Mouse (Mus musculus) right cerebral cortex, postnatal 14 days (tissue): ENCODE data around the gene Adcy10.

Experiments used
- DNase-seq: peaks from one replicate; pipeline ENCODE4 v3.0.0; 2022

Adcy10 gene

DNA sequence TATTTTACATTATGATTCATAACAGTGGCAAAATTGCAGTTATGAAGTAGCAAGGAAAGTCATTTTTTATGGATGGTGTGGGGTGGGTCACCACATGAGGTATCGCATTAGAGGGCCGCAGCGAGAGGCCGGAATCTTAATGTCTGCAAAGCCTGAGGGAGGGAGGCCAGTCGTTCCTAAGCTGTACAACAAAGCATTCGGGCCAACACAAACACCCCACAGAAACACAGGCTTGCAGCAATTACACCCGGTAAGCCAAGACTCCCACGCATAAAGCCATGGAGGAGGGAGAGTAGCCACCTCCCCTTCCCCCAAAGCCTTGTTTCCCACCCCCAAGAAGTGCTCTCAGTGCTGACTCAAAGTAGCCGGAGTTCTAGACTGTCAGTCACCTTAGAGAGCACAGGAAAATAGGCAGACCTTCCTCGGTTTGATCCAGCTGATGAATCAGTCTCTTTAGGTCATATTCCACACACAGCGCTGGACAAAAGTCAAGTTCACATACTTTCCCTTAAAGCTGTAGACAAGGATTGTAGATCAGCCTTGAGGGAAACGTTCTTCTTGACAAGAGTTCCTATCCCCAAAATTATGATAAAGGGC is 51.2 kb downstream of the Adcy10 start:
- no peak for DNase-seq

DNA sequence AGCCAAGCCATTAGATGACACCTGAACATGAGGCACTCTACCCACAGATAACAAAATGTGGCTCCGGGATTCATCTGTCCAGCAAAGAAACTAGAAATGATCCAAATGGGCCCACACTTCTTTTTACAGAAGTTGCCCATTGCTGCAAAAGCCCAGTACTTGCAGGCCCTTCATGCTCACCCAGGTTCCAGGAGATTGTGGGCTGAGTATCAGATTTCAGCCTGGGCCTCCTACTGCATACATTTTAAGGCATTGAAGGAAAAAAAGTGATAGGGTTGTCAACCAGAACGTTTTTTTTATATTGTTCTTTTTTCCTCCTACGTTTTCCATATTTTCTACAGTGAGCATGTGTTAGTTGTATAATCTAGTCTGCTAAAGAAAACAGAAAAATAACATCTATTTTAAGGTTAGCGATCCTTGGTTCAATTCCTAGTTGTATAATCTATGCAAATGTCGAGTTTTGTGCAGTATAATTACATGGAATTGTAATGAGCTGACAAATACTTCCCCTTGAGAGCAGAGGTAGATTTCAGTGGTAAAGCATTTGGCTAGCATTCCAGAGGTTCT is 52.3 kb downstream of the Adcy10 start:
- no peak for DNase-seq

DNA sequence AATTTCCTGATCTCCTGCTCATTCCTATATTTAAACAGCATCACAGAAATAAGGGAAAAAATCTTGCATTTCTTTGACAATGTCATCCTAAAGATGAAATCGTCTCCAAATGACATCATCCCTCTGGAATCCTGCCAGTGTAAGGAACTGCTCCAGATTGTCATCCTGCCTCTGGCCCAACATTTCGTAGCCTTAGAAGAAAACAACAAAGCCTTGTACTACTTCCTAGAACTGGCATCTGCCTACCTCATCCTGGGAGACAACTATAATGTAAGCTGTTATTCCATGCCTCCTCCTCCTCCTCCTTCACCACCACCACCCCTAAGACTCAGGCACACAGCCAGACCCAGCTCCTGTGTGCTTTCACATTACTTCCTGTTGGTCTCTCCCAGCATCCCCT is 71.7 kb downstream of the Adcy10 start:
- peak; percentile 25 for DNase-seq

GRCm38 (mm10) chr1:165559073-165559472 is 74.1 kb downstream of the Adcy10 start:
- peak; percentile 80 for DNase-seq

DNA sequence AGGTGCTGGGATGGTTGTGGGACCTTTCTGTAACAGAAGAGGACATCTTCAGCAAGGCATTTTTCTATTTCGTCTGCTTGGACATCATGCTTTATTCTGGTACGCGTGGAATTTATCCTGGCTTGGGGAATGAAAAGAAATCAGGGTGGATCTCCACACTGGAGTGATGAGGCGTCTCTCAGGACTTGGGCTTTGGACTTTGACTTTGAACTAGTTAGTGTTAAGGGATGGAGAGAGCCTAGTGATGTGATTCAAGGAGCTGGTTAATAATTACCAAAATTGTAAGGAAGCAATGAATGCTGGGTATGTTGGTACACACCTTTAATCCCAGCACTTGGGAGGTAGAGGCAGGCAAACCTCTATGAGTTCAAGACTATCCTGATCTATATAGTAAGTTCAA is 80.3 kb downstream of the Adcy10 start:
- DNase-seq = no peak

DNA sequence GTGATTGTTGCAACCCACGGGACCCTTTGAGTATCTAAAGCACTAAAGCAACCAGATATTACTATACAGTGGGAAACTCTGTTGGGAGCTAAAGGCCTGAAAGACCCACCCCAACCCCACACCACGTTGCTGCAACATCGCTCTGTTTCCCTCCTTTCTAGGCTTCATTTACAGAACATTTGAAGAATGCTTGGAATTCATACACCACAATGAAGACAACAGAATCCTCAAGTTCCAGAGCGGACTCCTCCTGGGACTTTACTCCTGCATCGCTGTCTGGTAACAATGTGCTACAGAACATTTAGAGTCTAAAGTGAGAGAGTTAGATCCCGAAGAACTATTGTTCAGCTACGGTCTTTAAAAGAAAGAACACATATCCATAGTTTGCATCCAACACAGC is 82.5 kb downstream of the Adcy10 start:
- DNase-seq = no peak

GRCm38 (mm10) chr1:165576005-165576404 is 91.0 kb downstream of the Adcy10 start:
- DNase-seq = no peak

GRCm38 (mm10) chr1:165576459-165577112 is 91.6 kb downstream of the Adcy10 start:
- DNase-seq = no peak

- no peak for DNase-seq
Observed at GRCm38 (mm10) chr1:165579332-165579731, 94.3 kb downstream of the Adcy10 start.

GRCm38 (mm10) chr1:165581255-165581654 is 96.3 kb downstream of the Adcy10 start:
- DNase-seq = no peak

- peak; percentile 92 for DNase-seq
Observed at GRCm38 (mm10) chr1:165583529-165584184, 98.7 kb downstream of the Adcy10 start.

DNA sequence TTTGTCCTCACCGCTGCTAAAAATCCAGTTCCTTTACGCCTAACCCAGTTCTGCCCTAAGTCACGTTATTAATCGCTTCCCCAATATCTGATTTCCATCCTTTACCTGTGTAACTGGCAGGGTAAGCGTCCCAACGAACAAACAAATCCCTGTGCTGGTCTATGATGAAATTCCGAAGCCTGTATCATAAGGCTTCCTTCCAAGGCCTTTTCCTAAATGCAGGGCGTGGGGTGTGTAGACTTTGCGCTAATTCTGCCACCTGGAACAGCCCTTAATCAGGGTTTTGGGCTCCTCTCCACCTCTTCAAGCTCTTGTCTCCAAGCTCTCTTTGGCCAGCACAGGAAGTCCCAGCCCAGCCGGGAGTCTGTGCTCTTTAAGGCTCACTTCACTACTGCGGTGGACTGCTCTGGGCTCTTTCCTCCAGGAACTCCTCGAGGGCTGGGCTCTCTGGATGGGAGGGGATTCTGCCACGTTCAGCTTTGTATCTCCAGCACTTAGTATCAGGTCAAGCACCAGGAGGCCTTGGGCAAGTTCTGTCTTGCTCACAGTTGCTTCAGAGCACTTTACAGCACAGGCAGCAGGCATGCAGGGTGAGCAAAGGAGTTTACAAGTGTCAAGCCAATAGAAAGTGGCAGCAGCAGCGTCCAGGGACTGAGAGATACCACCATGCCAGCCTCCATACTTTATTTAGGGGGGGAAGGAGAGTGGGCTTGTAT is 100.6 kb downstream of the Adcy10 start:
- no peak for DNase-seq

- no peak for DNase-seq
Observed at GRCm38 (mm10) chr1:165586366-165586765, 101.4 kb downstream of the Adcy10 start.

DNA sequence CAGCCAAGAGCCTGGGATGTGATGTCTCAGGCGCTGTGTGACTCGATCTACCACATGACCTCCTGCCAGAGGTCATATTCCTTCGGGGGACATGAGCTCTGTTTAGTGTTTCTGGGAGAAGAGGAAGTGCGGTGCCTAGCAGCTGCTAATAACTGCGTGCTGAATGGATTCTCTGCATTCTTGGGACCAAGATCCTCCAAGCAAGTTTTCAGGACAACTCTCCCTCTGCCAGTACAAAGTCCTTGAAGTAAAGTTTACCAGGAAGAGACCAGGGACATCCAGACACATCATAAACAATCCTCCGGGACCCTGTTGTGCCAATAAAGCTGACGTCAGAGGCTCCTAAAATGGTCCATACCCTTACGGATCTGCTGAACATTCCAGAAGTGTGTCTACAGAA is 102.9 kb downstream of the Adcy10 start:
- no peak for DNase-seq

GRCm38 (mm10) chr1:165589280-165590048 is 104.5 kb downstream of the Adcy10 start:
- no peak for DNase-seq

DNA sequence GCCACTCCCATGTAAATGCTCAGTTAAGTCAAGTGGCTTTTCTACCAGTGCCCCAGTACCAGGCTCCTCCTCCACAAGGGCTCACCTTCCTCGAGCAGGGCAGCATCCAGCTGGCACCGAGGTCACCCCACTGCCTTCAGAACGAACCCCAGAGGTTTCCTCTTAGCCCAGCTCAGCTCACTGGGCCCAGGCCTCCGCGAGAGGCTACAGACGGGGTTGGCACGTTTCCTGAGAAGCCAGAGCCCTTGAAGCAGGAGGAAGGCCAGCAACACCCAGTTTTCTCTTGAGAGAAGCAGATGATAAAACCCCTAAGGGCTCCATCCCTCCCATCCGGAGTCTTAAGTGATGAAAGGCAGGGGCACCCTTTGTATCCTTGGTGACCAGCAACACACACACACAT is 105.8 kb downstream of the Adcy10 start:
- DNase-seq = no peak

DNA sequence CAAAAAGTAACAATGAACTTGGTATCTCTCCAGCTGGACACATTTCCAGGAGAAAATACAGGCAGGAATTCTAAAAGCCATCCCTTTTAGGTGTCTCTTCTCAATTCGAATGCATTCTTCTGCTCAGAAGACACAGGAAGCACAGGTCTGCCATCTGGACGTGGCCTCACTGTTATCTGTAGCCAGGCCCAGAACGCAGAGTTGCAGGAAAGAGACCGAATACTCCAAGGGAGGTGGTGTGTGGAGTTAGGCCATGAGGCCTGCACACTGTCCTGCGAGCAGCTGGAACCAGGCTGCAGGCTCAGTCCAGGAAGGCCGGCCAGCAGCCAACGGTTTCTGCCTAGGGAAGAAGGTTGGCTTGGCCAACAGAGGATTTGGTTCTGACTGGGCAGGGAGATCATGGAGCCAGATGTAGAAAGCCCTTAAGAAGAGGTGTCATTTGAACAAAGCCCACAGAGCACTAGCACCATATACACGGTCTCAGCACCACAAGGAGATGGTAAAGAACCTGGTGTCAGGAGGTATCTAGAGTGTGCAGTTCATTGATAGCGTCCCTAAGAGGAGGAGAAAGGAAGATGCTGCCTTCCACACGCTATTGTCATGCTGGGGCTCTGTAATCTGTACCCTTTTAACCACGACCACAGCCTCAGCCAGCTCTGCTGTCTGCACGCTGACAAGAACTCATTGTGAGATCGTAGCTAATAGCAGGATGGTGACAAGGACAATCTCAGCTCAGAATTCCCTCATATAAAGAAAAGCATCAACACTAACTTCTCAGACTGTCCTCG is 107.5 kb downstream of the Adcy10 start:
- DNase-seq = no peak

DNA sequence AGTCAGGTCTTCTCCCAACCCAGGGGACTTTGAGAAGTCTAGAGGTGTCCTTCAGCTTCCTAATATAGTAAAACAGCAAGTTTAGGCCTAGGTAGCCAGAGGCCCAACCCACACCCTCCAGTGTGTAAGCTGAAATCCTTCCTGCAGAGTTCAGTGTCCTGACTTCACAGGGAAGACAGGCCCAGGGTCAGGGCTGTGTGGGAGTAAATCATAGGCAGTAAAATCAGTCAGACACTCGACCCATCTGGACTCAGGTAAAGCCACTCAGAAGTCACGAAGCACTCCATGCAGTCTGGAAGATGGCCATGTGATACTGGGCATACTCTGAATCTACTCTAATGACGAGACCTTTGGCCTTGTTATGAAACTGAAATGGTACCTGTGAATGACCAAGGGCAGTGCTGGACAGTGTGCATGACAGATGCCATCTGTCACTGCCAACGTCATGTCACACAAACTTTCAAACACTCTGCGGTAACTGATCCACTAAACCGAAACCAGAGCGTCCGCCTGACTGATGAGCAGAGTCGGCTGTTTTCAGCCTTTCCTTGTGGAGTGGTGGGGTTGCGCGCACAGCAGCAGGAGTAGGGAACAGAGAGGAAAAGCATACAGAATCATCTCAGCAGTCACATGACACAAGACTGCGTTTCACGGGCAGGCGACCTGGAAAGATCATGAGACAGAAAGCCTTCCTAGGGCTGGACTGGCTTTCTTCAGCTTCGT is 109.9 kb downstream of the Adcy10 start:
- DNase-seq = no peak

GRCm38 (mm10) chr1:165601775-165602280 is 116.8 kb downstream of the Adcy10 start:
- DNase-seq = no peak

- no peak for DNase-seq
Observed at GRCm38 (mm10) chr1:165603218-165603617, 118.2 kb downstream of the Adcy10 start.

DNA sequence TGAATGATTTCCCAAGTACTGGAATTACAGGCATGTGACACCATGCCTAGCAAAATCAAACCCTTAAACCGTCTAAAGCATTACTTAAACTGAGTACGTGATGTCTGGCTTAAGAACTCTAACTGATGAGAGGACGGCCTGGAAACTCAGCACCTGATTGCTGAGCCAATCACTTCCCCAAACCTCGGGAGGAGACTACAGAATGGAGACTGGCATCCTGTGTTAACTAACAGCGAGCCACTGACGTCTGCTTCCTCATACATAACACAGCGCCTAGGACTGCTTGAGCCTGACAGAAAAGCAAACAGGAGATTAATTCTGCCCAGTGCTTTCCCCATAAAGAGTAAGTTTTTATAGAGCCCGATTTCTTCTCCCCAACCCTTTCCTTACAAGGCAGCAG is 119.2 kb downstream of the Adcy10 start:
- no peak for DNase-seq
